In the genomic region with DNA sequence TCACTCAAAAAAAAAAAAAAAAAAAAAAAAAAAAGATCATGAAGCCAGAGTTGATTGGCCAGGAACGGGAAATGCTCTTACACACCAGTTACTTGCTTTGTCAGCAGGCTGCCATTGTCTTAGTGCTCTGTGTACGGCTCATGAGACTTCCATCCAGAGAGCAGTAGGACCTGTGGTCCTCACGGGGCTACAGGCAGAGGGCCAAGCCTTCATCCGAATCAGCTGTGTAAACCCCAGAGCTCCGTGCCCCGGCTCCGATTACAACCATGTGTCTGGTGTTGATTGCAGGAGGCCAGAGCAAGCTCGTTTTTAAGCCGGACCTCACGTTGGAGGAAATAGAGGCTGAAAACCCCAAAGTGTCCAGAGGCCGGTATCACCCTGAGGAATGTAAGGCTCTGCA, we compare ENCODE assay signal across 16 mouse cellular contexts. TPM values are rescaled to one million over a fixed set of nuclear protein-coding genes. Genes with fewer than 3 reads are reported as not detected.
DNase-seq lines count a peak whose midpoint lies in the region; ATAC-seq lines count a peak whose summit lies in the region.
"Had no signal": no experiment of that assay in that cellular context is flagged by ENCODE, and none has a peak within 500 bp of the region (broad histone marks: within the 10 kb centered on the region; RNA-seq: fewer than 3 reads in every experiment).

No protein-coding gene starts in this region.

- no peaks in the 10 kb centered on the region for H3K36me3 ChIP-seq in limb, embryonic 11.5 days (ENCODE audit: control insufficient read depth, insufficient read depth, low read length)
- H3K36me3 ChIP-seq: stomach, embryonic 15.5 days had no signal

- H3K9me3 ChIP-seq in limb, embryonic 11.5 days (ENCODE audit: control insufficient read depth, low read length), result no peaks in the 10 kb centered on the region
- H3K9me3 ChIP-seq: kidney, embryonic 15.5 days; neural tube, embryonic 12.5 days; stomach, embryonic 15.5 days had no signal

- no peaks in the 10 kb centered on the region for H3K27me3 ChIP-seq in limb, embryonic 11.5 days (ENCODE audit: control insufficient read depth, insufficient read depth, low read length)
- H3K27me3 ChIP-seq: kidney, embryonic 15.5 days; neural tube, embryonic 12.5 days; Patski; stomach, embryonic 15.5 days had no signal

- 20% methylated on average over 11 of the region's 11 CpGs for WGBS in limb, embryonic 11.5 days

- no peak overlapping the region for H3K4me3 ChIP-seq in limb, embryonic 11.5 days (ENCODE audit: low read depth, low read length)
- H3K4me3 ChIP-seq: kidney, embryonic 15.5 days; neural tube, embryonic 12.5 days; stomach, embryonic 15.5 days had no signal

- no peak overlapping the region for H3K9ac ChIP-seq in limb, embryonic 11.5 days (ENCODE audit: low read length)
- H3K9ac ChIP-seq: kidney, embryonic 15.5 days; neural tube, embryonic 12.5 days; stomach, embryonic 15.5 days had no signal

- intact Hi-C loops in gastrocnemius, postnatal 14 days (cut with DNase I; ENCODE audit: low total_unique reads), result no loop called here
- intact Hi-C loops in gastrocnemius, postnatal 36 days (cut with DNase I), result no loop called here
- intact Hi-C loops in left cerebral cortex, postnatal 4 days (cut with DNase I), result no loop called here

- peak; percentile 33 for DNase-seq in gastrocnemius, postnatal 14 days
- DNase-seq in gastrocnemius, postnatal 36 days, result no peak
- DNase-seq in left cerebral cortex, postnatal 4 days, result peak; percentile 19
- DNase-seq in left cerebral cortex, adult 9 months (ENCODE audit: low spot score in 2 of 2), result no peak
- DNase-seq in embryo, embryonic 10.5 days (ENCODE audit: low spot score), result peak; percentile 63
- DNase-seq in limb, embryonic 11.5 days (ENCODE audit: low spot score), result peak; percentile 61
- no peak for DNase-seq in urinary bladder, adult 2 months (ENCODE audit: low spot score)
- no peak for DNase-seq in yolk sac, embryonic 10.5 days (ENCODE audit: low spot score)
- DNase-seq: adrenal gland, postnatal 14 days; cerebellum, adult 18-20 months; right cerebral cortex, adult 18-20 months had no signal

- H3K27ac ChIP-seq in limb, embryonic 11.5 days (replicated peaks; ENCODE audit: low read depth, low read length), result no peak overlapping the region
- H3K27ac ChIP-seq: kidney, embryonic 15.5 days; macrophage; neural tube, embryonic 12.5 days; stomach, embryonic 15.5 days had no signal

- peaks cover 14% of the 10 kb centered on the region for H3K4me1 ChIP-seq in limb, embryonic 11.5 days (ENCODE audit: control insufficient read depth, insufficient read depth, low read length)
- H3K4me1 ChIP-seq: neural tube, embryonic 12.5 days had no signal

- H3K4me2 ChIP-seq in limb, embryonic 11.5 days (ENCODE audit: low read depth, severe bottlenecking), result no peak overlapping the region
- H3K4me2 ChIP-seq: kidney, embryonic 15.5 days; neural tube, embryonic 12.5 days; stomach, embryonic 15.5 days had no signal

- ATAC-seq in limb, embryonic 11.5 days (ENCODE audit: insufficient number of reproducible peaks, low FRiP score, low TSS enrichment, low read depth), result 0 out of 2 replicates have a peak, but pooled peaks have one; percentile 49
- ATAC-seq: Patski had no signal

RNA-seq across cellular contexts. Expression of a gene that starts 11.6 kb away (rescaled TPM):
- total RNA-seq in gastrocnemius, postnatal 14 days (2021), result 1 to 10 TPM; 3.6 to 5.7 TPM
- total RNA-seq in gastrocnemius, postnatal 36 days (2021), result 1 to 10 TPM; 3.8 to 4.4 TPM
- total RNA-seq in left cerebral cortex, postnatal 4 days (2021), result 10 to 100 TPM; 23.6 to 25.7 TPM
- polyA plus RNA-seq in limb, embryonic 11.5 days (2014; fragmentation: Nextera tagmentation; extraction: Ambion mirVana), result 26.8 and 27.8 TPM in 2 replicates
- 16.6 and 17.2 TPM in 2 replicates for polyA plus RNA-seq in urinary bladder, adult 2 months (2012; rRNA removed)

RNA-seq across cellular contexts. Expression of a gene that starts 40.6 kb away (rescaled TPM):
- total RNA-seq in gastrocnemius, postnatal 14 days (2021), result 10 to 100 TPM; 20.8 to 22.6 TPM
- total RNA-seq in gastrocnemius, postnatal 36 days (2021), result 10 to 100 TPM; 12.3 to 12.4 TPM
- total RNA-seq in left cerebral cortex, postnatal 4 days (2021), result 10 to 100 TPM; 18.0 to 18.7 TPM
- 5.4 and 6.5 TPM in 2 replicates for polyA plus RNA-seq in limb, embryonic 11.5 days (2014; fragmentation: Nextera tagmentation; extraction: Ambion mirVana)
- polyA plus RNA-seq in urinary bladder, adult 2 months (2012; rRNA removed), result 7.8 and 13.3 TPM in 2 replicates

RNA-seq across cellular contexts. Expression of a gene that starts 46.5 kb away (rescaled TPM):
- not detected for total RNA-seq in gastrocnemius, postnatal 14 days (2021)
- total RNA-seq in gastrocnemius, postnatal 36 days (2021), result not detected
- total RNA-seq in left cerebral cortex, postnatal 4 days (2021), result under 1 TPM; 0.52 to 0.66 TPM
- 3.9 and 4.1 TPM in 2 replicates for polyA plus RNA-seq in limb, embryonic 11.5 days (2014; fragmentation: Nextera tagmentation; extraction: Ambion mirVana)
- 1,242 and 1,579 TPM in 2 replicates for polyA plus RNA-seq in urinary bladder, adult 2 months (2012; rRNA removed)
- polyA plus RNA-seq: macrophage, Patski had no signal

Comparison
In these comparisons a context has a peak if more than half of its experiments do, and no peak if none do; other contexts are left out.
1. DNase-seq: peak in gastrocnemius, postnatal 14 days (single experiment), left cerebral cortex, postnatal 4 days (single experiment), embryo, embryonic 10.5 days (single experiment) and limb, embryonic 11.5 days (single experiment); none in gastrocnemius, postnatal 36 days (0 of 2), left cerebral cortex, adult 9 months (0 of 2), urinary bladder, adult 2 months (single experiment) and yolk sac, embryonic 10.5 days (single experiment).